Mouse (Mus musculus) limb, embryonic 15.5 days (tissue): Measurements from ENCODE around the gene Sbk1. TPM values are rescaled to one million over a fixed set of nuclear protein-coding genes. Genes with fewer than 3 reads are reported as not detected.

Source experiments
- ATAC-seq: fragments of 200-750 bp; cut with Nextera tagmentation; 2 replicates; pipeline ENCODE4 v1.8.0; 2017; ENCODE audit warnings: low read depth, moderate TSS enrichment; ENCODE audit not compliant: insufficient number of reproducible peaks, low FRiP score, low TSS enrichment
- H3K27ac ChIP-seq: fragments of 300-500 bp; sonication (generic); 2 replicates; pipeline ENCODE4 v1.5.1; 2015; ENCODE audit warnings: moderate library complexity, mild to moderate bottlenecking, inconsistent platforms
- H3K27me3 ChIP-seq: fragments of 300-500 bp; sonication (generic); 2 replicates; pipeline ENCODE4 v1.6.1; 2015; ENCODE audit warnings: inconsistent platforms
- H3K36me3 ChIP-seq: fragments of 300-500 bp; sonication (generic); 2 replicates; pipeline ENCODE4 v1.6.1; 2015; ENCODE audit warnings: inconsistent platforms
- H3K4me1 ChIP-seq: fragments of 300-500 bp; sonication (generic); 2 replicates; pipeline ENCODE4 v1.6.1; 2015; ENCODE audit warnings: inconsistent platforms
- H3K4me2 ChIP-seq: fragments of 300-500 bp; sonication (generic); 2 replicates; pipeline ENCODE4 v1.6.1; 2015; ENCODE audit warnings: mild to moderate bottlenecking, inconsistent platforms
- H3K4me3 ChIP-seq: fragments of 300-500 bp; sonication (generic); 2 replicates; pipeline ENCODE4 v1.5.1; 2015; ENCODE audit warnings: mild to moderate bottlenecking, inconsistent platforms
- H3K9ac ChIP-seq: fragments of 300-500 bp; sonication (generic); 2 replicates; pipeline ENCODE4 v1.6.1; 2015; ENCODE audit warnings: inconsistent platforms
- H3K9me3 ChIP-seq: fragments of 300-500 bp; sonication (generic); 2 replicates; pipeline ENCODE4 v1.6.1; 2016; ENCODE audit warnings: inconsistent platforms
- WGBS: fragments of 180-500 bp; shearing (Covaris S2); methylation state at CpG from one replicate; pipeline ENCODE4 v1.1.7; 2015; 5-methylcytosine and 5-hydroxymethylcytosine counted together
- polyA plus RNA-seq: library from polyadenylated mRNA; unstranded; fragments of >200 nt; fragmentation: Nextera tagmentation; extraction: Ambion mirVana; gene quantifications from 2 replicates; pipeline ENCODE4 v1.2.1, GENCODE M21; 2015

Gene Sbk1
- polyA plus RNA-seq, 1 experiment from 2014 or later, result 29.0 TPM

GRCm38 (mm10) chr7:126248088-126248487, 24.3 kb upstream of the Sbk1 start:
- Histone ChIP-seq H3K4me3 (peak overlapping the region; percentile 8; the same call in 1 of the 2 replicates), H3K4me1 (peaks cover 10% of the 10 kb centered on the region), H3K4me2 (peak overlapping the region; percentile 30; the same call in 1 of the 2 replicates), H3K27ac (no peak overlapping the region), H3K27me3 (peaks cover 13% of the 10 kb centered on the region; the same call in 1 of the 2 replicates), H3K36me3 (no peaks in the 10 kb centered on the region), H3K9ac (no peak overlapping the region), H3K9me3 (no peaks in the 10 kb centered on the region)
- 6% methylated on average over 6 of the region's 6 CpGs for WGBS
- no peak; the same call in 1 of the 2 replicates for ATAC-seq

- peaks cover 10% of the 10 kb centered on the region for H3K4me1 ChIP-seq
- H3K4me3 ChIP-seq, result peak overlapping the region; percentile 8; the same call in 1 of the 2 replicates
- peaks cover 13% of the 10 kb centered on the region; the same call in 1 of the 2 replicates for H3K27me3 ChIP-seq
- 0 out of 2 replicates have a peak overlapping the region, but pooled peaks have one; percentile 17 for H3K9ac ChIP-seq
- H3K27ac ChIP-seq, result no peak overlapping the region
- WGBS, result 49% methylated on average over 17 of the region's 17 CpGs
- no peak for ATAC-seq
- H3K9me3 ChIP-seq, result no peaks in the 10 kb centered on the region
- H3K36me3 ChIP-seq, result no peaks in the 10 kb centered on the region
- peak overlapping the region; percentile 30; the same call in 1 of the 2 replicates for H3K4me2 ChIP-seq
Observed at GRCm38 (mm10) chr7:126248641-126249141, 23.7 kb upstream of the Sbk1 start.

- no peak for ATAC-seq
- 0 out of 2 replicates have a peak overlapping the region, but pooled peaks have one; percentile 17 for H3K9ac ChIP-seq
- peaks cover 10% of the 10 kb centered on the region for H3K4me1 ChIP-seq
- no peaks in the 10 kb centered on the region for H3K9me3 ChIP-seq
- H3K36me3 ChIP-seq, result no peaks in the 10 kb centered on the region
- no peak overlapping the region for H3K4me2 ChIP-seq
- H3K27ac ChIP-seq, result no peak overlapping the region
- H3K27me3 ChIP-seq, result peaks cover 13% of the 10 kb centered on the region; the same call in 1 of the 2 replicates
- WGBS, result 70% methylated on average over 5 of the region's 5 CpGs
- H3K4me3 ChIP-seq, result no peak overlapping the region
Observed at GRCm38 (mm10) chr7:126249146-126249545, 23.3 kb upstream of the Sbk1 start.

GRCm38 (mm10) chr7:126249986-126250385, 22.4 kb upstream of the Sbk1 start:
- no peaks in the 10 kb centered on the region for H3K9me3 ChIP-seq
- H3K4me3 ChIP-seq, result no peak overlapping the region
- H3K36me3 ChIP-seq, result no peaks in the 10 kb centered on the region
- WGBS, result 88% methylated on average over 3 of the region's 3 CpGs
- H3K27ac ChIP-seq, result no peak overlapping the region
- no peak overlapping the region for H3K4me2 ChIP-seq
- H3K9ac ChIP-seq, result no peak overlapping the region
- peaks cover 10% of the 10 kb centered on the region for H3K4me1 ChIP-seq
- ATAC-seq, result no peak
- peaks cover 13% of the 10 kb centered on the region; the same call in 1 of the 2 replicates for H3K27me3 ChIP-seq

GRCm38 (mm10) chr7:126250481-126250880, 21.9 kb upstream of the Sbk1 start:
- 67% methylated on average over 7 of the region's 7 CpGs for WGBS

GRCm38 (mm10) chr7:126251698-126252097, 20.7 kb upstream of the Sbk1 start:
- Histone ChIP-seq H3K27ac (no peak overlapping the region), H3K9ac (no peak overlapping the region), H3K9me3 (no peaks in the 10 kb centered on the region), H3K36me3 (no peaks in the 10 kb centered on the region), H3K4me2 (no peak overlapping the region), H3K4me3 (no peak overlapping the region), H3K4me1 (peaks cover 10% of the 10 kb centered on the region), H3K27me3 (peaks cover 8% of the 10 kb centered on the region; the same call in 1 of the 2 replicates)
- WGBS, result 65% methylated on average over 3 of the region's 3 CpGs
- ATAC-seq, result no peak

More at GRCm38 (mm10) chr7:126250481-126250880, 21.9 kb upstream of the Sbk1 start:
- Histone ChIP-seq H3K27me3 (peaks cover 10% of the 10 kb centered on the region; the same call in 1 of the 2 replicates), H3K4me3 (no peak overlapping the region), H3K9me3 (no peaks in the 10 kb centered on the region), H3K9ac (no peak overlapping the region), H3K36me3 (no peaks in the 10 kb centered on the region), H3K4me1 (peaks cover 10% of the 10 kb centered on the region), H3K27ac (no peak overlapping the region), H3K4me2 (no peak overlapping the region)
- ATAC-seq, result no peak

GRCm38 (mm10) chr7:126252230-126252629, 20.2 kb upstream of the Sbk1 start:
- WGBS, result 83% methylated on average over 5 of the region's 5 CpGs
- Histone ChIP-seq H3K36me3 (no peaks in the 10 kb centered on the region), H3K9ac (no peak overlapping the region), H3K4me1 (peaks cover 10% of the 10 kb centered on the region), H3K4me3 (no peak overlapping the region), H3K4me2 (no peak overlapping the region), H3K27ac (no peak overlapping the region), H3K27me3 (peaks cover 8% of the 10 kb centered on the region; the same call in 1 of the 2 replicates), H3K9me3 (no peaks in the 10 kb centered on the region)
- ATAC-seq, result no peak

GRCm38 (mm10) chr7:126260280-126261210, 11.9 kb upstream of the Sbk1 start:
- H3K27me3 ChIP-seq, result 0 out of 2 replicates have a peak, but pooled peaks cover 7% of the 10 kb centered on the region
- no peak for ATAC-seq
- WGBS, result 11% methylated on average over 18 of the region's 18 CpGs
- H3K4me3 ChIP-seq, result no peak overlapping the region
- H3K4me1 ChIP-seq, result no peaks in the 10 kb centered on the region
- no peak overlapping the region for H3K9ac ChIP-seq
- no peaks in the 10 kb centered on the region for H3K9me3 ChIP-seq
- no peak overlapping the region for H3K4me2 ChIP-seq
- H3K27ac ChIP-seq, result no peak overlapping the region
- no peaks in the 10 kb centered on the region for H3K36me3 ChIP-seq

- Histone ChIP-seq H3K4me2 (no peak overlapping the region), H3K36me3 (no peaks in the 10 kb centered on the region), H3K4me3 (no peak overlapping the region), H3K27ac (no peak overlapping the region), H3K9ac (no peak overlapping the region), H3K27me3 (0 out of 2 replicates have a peak, but pooled peaks cover 7% of the 10 kb centered on the region), H3K4me1 (peaks cover 10% of the 10 kb centered on the region), H3K9me3 (no peaks in the 10 kb centered on the region)
- no peak for ATAC-seq
- 77% methylated on average over 4 of the region's 4 CpGs for whole genome bisulfite sequencing
Observed at GRCm38 (mm10) chr7:126261823-126262222, 10.6 kb upstream of the Sbk1 start.

- Histone ChIP-seq H3K4me2 (no peak overlapping the region), H3K36me3 (no peaks in the 10 kb centered on the region), H3K9me3 (no peaks in the 10 kb centered on the region), H3K27ac (no peak overlapping the region), H3K27me3 (0 out of 2 replicates have a peak, but pooled peaks cover 7% of the 10 kb centered on the region), H3K4me3 (no peak overlapping the region), H3K9ac (no peak overlapping the region), H3K4me1 (peaks cover 10% of the 10 kb centered on the region)
- WGBS, result 15% methylated on average over 7 of the region's 7 CpGs
- no peak for ATAC-seq
Observed at GRCm38 (mm10) chr7:126263964-126264363, 8.5 kb upstream of the Sbk1 start.

GRCm38 (mm10) chr7:126265949-126266348, 6.5 kb upstream of the Sbk1 start:
- no peak overlapping the region for H3K4me2 ChIP-seq
- H3K27me3 ChIP-seq, result 0 out of 2 replicates have a peak, but pooled peaks cover 7% of the 10 kb centered on the region
- peaks cover 10% of the 10 kb centered on the region for H3K4me1 ChIP-seq
- H3K9ac ChIP-seq, result no peak overlapping the region
- H3K4me3 ChIP-seq, result no peak overlapping the region
- H3K36me3 ChIP-seq, result no peaks in the 10 kb centered on the region
- peak; percentile 43 for ATAC-seq
- 27% methylated on average over 9 of the region's 9 CpGs for WGBS
- no peak overlapping the region for H3K27ac ChIP-seq
- no peaks in the 10 kb centered on the region for H3K9me3 ChIP-seq
